Mouse (Mus musculus) hindbrain, postnatal 0 days (tissue): ENCODE measurements around the gene Sept7. TPM values are rescaled to one million over a fixed set of nuclear protein-coding genes. Genes with fewer than 3 reads are reported as not detected.
"Not testable (repeated sequence)": the region's sequence is repeated elsewhere in the genome, so short reads cannot be mapped to it uniquely, and the experiment has no call there.

Experiments
- ATAC-seq: fragments of 200-750 bp; cut with Nextera tagmentation; 2 replicates; pipeline ENCODE4 v1.8.0; 2017; ENCODE audit warnings: mild to moderate bottlenecking, moderate TSS enrichment, moderate library complexity
- DNase-seq: peaks from one replicate; pipeline ENCODE4 v3.0.0-alpha.2; 2015; ENCODE audit warnings: low spot score
- H3K27ac ChIP-seq: fragments of 300-500 bp; sonication (generic); 2 replicates; pipeline ENCODE4 v1.5.1; 2014; ENCODE audit warnings: mild to moderate bottlenecking
- H3K27me3 ChIP-seq: fragments of 300-500 bp; sonication (generic); 2 replicates; pipeline ENCODE4 v1.6.1; 2014; ENCODE audit warnings: low read length, mixed read lengths; ENCODE audit not compliant: insufficient read depth
- H3K36me3 ChIP-seq: fragments of 300-500 bp; sonication (generic); 2 replicates; pipeline ENCODE4 v1.6.1; 2014; ENCODE audit warnings: low read length, mixed read lengths; ENCODE audit not compliant: insufficient read depth
- H3K4me1 ChIP-seq: fragments of 300-500 bp; sonication (generic); 2 replicates; pipeline ENCODE4 v1.6.1; 2014; ENCODE audit warnings: antibody characterized with exemption, low read length, mixed read lengths; ENCODE audit not compliant: insufficient read depth
- H3K4me2 ChIP-seq: fragments of 300-500 bp; sonication (generic); 2 replicates; pipeline ENCODE4 v1.6.1; 2014; ENCODE audit warnings: low read depth, mild to moderate bottlenecking, low read length, moderate library complexity, mixed read lengths
- H3K4me3 ChIP-seq: fragments of 300-500 bp; sonication (generic); 2 replicates; pipeline ENCODE4 v1.5.1; 2014; ENCODE audit warnings: low read length
- H3K9ac ChIP-seq: fragments of 300-500 bp; sonication (generic); replicated peaks from 2 replicates; pipeline ENCODE4 v1.6.1; 2014; ENCODE audit warnings: mild to moderate bottlenecking, low read length, moderate library complexity, mixed read lengths
- H3K9me3 ChIP-seq: fragments of 300-500 bp; sonication (generic); 2 replicates; pipeline ENCODE4 v1.6.1; 2016; ENCODE audit warnings: low read length, mixed read lengths
- CTCF ChIP-seq: IDR thresholded peaks from 2 replicates; pipeline ENCODE4 v1.5.1; 2016; ENCODE audit warnings: antibody characterized with exemption, control low read depth, low read depth
- WGBS: fragments of 180-500 bp; shearing (Covaris S2); extraction: QIAGEN DNeasy Blood & Tissue Kit; methylation state at CpG from one replicate; pipeline ENCODE4 v1.1.7; 2014; 5-methylcytosine and 5-hydroxymethylcytosine counted together
- polyA plus RNA-seq: library from polyadenylated mRNA; unstranded; fragments of >200 nt; fragmentation: Nextera tagmentation; extraction: Ambion mirVana; gene quantifications from 2 replicates; pipeline ENCODE4 v1.2.1, GENCODE M21; 2015
- total RNA-seq: library from RNA; depleted of rRNA; stranded (reverse); fragments of >200 nt; gene quantifications from 2 replicates; pipeline ENCODE4 v1.2.3, GENCODE M21; 2014

The Sept7 gene
- total and polyA plus RNA-seq, 2 experiments from 2014 or later: 113 to 265 TPM

DNA sequence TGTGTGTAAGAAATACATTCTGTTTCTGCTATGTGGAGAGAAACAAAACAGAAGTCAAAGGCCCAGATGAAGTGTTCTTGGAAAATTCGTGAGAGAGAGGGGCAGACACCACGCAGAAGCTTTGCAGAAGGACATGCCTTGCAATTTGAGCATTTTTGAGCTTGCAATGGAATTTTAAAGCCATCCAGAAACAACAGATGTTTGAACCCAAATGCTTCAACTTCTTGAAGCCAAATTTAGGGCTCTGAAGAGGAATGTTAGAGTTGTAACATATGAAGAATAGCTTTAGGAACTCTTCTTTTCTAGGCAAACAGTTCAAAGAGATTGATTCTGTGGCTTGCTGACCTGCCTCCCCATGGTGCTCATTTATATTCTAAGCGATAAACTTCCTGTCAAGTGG is 33.3 kb upstream of the Sept7 start:
- H3K4me2 ChIP-seq: no peak overlapping the region
- TF ChIP-seq CTCF: no peak
- WGBS: 43% methylated on average over 3 of the region's 3 CpGs
- no peak overlapping the region for H3K27ac ChIP-seq
- ATAC-seq (no peak), DNase-seq (no peak)
- H3K27me3 ChIP-seq: no peaks in the 10 kb centered on the region
- no peak overlapping the region for H3K4me3 ChIP-seq
- H3K9ac ChIP-seq: no peak overlapping the region
- no peaks in the 10 kb centered on the region for H3K36me3 ChIP-seq
- H3K4me1 ChIP-seq: no peaks in the 10 kb centered on the region
- H3K9me3 ChIP-seq: no peaks in the 10 kb centered on the region

DNA sequence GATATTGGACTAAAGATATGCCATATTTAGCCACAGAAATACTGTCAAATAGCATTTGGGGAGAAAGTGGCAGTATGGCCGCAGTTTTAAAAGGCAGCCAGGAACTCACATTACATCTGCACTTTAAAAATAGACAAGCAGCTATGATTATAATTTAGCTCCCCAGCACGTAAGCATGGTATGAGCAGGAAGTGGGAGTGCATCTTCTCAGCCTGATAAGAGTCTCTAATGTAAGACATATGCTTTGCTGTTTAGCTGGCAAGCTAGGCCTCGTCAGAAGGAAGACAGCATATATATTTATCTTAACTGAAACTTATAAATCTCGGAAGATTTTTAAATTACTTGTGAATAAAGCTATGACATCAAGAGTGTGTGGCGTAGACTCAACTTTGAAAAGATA is 32.4 kb upstream of the Sept7 start:
- Histone ChIP-seq H3K27ac (no peak overlapping the region), H3K9ac (no peak overlapping the region), H3K4me1 (no peaks in the 10 kb centered on the region), H3K4me2 (no peak overlapping the region), H3K4me3 (no peak overlapping the region), H3K27me3 (no peaks in the 10 kb centered on the region), H3K36me3 (no peaks in the 10 kb centered on the region), H3K9me3 (no peaks in the 10 kb centered on the region)
- no peak for ATAC-seq
- TF ChIP-seq CTCF: no peak
- WGBS: 82% methylated on average over 5 of the region's 5 CpGs
- no peak for DNase-seq

GRCm38 (mm10) chr9:25224959-25225358 is 27.3 kb upstream of the Sept7 start:
- ATAC-seq: no peak
- TF ChIP-seq CTCF: no peak
- Histone ChIP-seq H3K9ac (no peak overlapping the region), H3K4me3 (no peak overlapping the region), H3K4me1 (no peaks in the 10 kb centered on the region), H3K9me3 (no peaks in the 10 kb centered on the region), H3K4me2 (no peak overlapping the region), H3K36me3 (no peaks in the 10 kb centered on the region), H3K27me3 (no peaks in the 10 kb centered on the region), H3K27ac (no peak overlapping the region)
- DNase-seq: peak; percentile 16
- 49% methylated on average over 4 of the region's 4 CpGs for WGBS

GRCm38 (mm10) chr9:25229740-25230139 is 22.5 kb upstream of the Sept7 start:
- DNase-seq (no peak), ATAC-seq (no peak)
- no peaks in the 10 kb centered on the region for H3K4me1 ChIP-seq
- no peaks in the 10 kb centered on the region for H3K36me3 ChIP-seq
- H3K4me3 ChIP-seq: no peak overlapping the region
- no peak overlapping the region for H3K27ac ChIP-seq
- TF ChIP-seq CTCF: no peak
- 86% methylated on average over 6 of the region's 6 CpGs for WGBS
- no peak overlapping the region for H3K9ac ChIP-seq
- no peaks in the 10 kb centered on the region for H3K9me3 ChIP-seq
- H3K27me3 ChIP-seq: no peaks in the 10 kb centered on the region
- H3K4me2 ChIP-seq: no peak overlapping the region

- no peak for TF ChIP-seq CTCF
- ATAC-seq (0 out of 2 replicates have a peak, but pooled peaks have one; percentile 45), DNase-seq (no peak)
- no peaks in the 10 kb centered on the region for H3K9me3 ChIP-seq
- H3K4me1 ChIP-seq: no peaks in the 10 kb centered on the region
- H3K4me2 ChIP-seq: no peak overlapping the region
- no peak overlapping the region for H3K27ac ChIP-seq
- H3K36me3 ChIP-seq: no peaks in the 10 kb centered on the region
- H3K27me3 ChIP-seq: no peaks in the 10 kb centered on the region
- H3K9ac ChIP-seq: no peak overlapping the region
- H3K4me3 ChIP-seq: no peak overlapping the region
- 83% methylated on average over 10 of the region's 10 CpGs for WGBS
Observed at GRCm38 (mm10) chr9:25230213-25231039, 21.8 kb upstream of the Sept7 start.

DNA sequence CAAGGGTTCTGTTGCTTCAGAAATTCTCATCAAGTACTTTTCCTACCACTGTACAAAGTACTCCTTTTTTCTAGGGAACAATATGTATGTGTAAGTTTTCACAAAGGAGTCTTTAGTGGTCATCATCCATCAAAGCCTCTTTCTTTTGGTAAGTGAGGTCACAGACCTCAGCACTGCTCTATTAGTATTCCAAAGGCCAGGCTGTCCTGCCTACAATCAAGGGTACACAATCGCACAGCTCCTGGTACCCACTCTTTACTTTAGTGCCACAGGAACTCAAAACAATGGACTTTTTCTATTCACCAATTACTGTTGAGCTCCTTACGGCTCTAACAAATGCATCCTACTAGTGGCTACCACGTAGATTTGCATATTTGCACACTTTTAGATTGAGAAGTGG is 11.2 kb upstream of the Sept7 start:
- Histone ChIP-seq H3K9ac (no peak overlapping the region), H3K27ac (no peak overlapping the region), H3K4me1 (no peaks in the 10 kb centered on the region), H3K9me3 (no peaks in the 10 kb centered on the region), H3K27me3 (no peaks in the 10 kb centered on the region), H3K36me3 (no peaks in the 10 kb centered on the region), H3K4me3 (no peak overlapping the region), H3K4me2 (no peak overlapping the region)
- DNase-seq (no peak), ATAC-seq (no peak)
- no peak for TF ChIP-seq CTCF
- WGBS: 51% methylated on average over 3 of the region's 3 CpGs

- not testable (repeated sequence) for DNase-seq, H3K4me2 ChIP-seq, ATAC-seq, H3K27ac ChIP-seq, H3K4me1 ChIP-seq, H3K27me3 ChIP-seq, H3K4me3 ChIP-seq, H3K9me3 ChIP-seq, H3K9ac ChIP-seq, H3K36me3 ChIP-seq
- 95% methylated on average over 5 of the region's 5 CpGs for WGBS
Observed at GRCm38 (mm10) chr9:25241783-25242182, 10.5 kb upstream of the Sept7 start.
